Mouse (Mus musculus): ENCODE measurements around the gene Gm37240.

DNA sequence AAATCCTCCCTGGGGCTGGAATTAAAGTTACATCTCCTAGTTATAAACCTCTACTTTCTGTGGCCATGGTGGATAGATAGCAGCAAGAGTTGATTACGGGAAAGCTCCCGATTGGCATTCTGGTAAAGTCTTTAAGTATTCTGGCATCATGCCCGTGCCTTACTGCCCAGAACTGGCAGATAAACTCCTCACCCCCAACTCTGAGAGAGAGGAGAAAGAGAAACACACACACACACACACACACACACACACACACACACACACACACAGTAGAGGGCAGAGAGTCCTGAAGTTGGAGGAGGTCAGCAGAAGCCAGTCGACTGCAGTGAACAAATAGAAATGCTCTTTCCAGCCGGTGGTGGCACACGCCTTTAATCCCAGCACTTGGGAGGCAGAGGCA, 1250.2 kb downstream of the Gm37240 start:
- no peak for TF ChIP-seq CTCF (IDR thresholded peaks at IDR 0.05; ENCODE audit: low read depth)
- no peak for TF ChIP-seq EP300 (optimal IDR thresholded peaks at IDR 0.05)
